Mouse (Mus musculus) MEL (cell line): ENCODE measurements around the gene Dusp11.

ENCODE experiments used
- CTCF ChIP-seq, 3 experiments: IDR thresholded peaks in 2 of 3; conservative IDR thresholded peaks in 1 of 3; 2 replicates each; pipeline ENCODE4 v1.5.1; 2011 to 2012; ENCODE audit warnings: low read length in 3 of 3, low read depth in 2 of 3, mild to moderate bottlenecking in 2 of 3, improper control_type of control experiment in 1 of 3, inconsistent platforms in 1 of 3, mixed read lengths in 1 of 3, moderate library complexity in 1 of 3; ENCODE audit not compliant: control insufficient read depth in 1 of 3, insufficient read depth in 1 of 3, poor library complexity in 1 of 3, severe bottlenecking in 1 of 3
- EP300 ChIP-seq, 2 experiments: IDR thresholded peaks; 2 replicates each; pipeline ENCODE4 v1.6.1; 2011; ENCODE audit warnings: improper control_type of control experiment in 2 of 2, low read length in 2 of 2, low read depth in 1 of 2, mild to moderate bottlenecking in 1 of 2
- JUND ChIP-seq: IDR thresholded peaks from 2 replicates; pipeline ENCODE4 v1.6.1; 2011; ENCODE audit warnings: low read depth, mild to moderate bottlenecking, improper control_type of control experiment, low read length
- KAT2A ChIP-seq: conservative IDR thresholded peaks from 2 replicates; pipeline ENCODE4 v1.6.1; 2012; ENCODE audit warnings: low read depth, low read length, improper control_type of control experiment, inconsistent platforms
- MAZ ChIP-seq: IDR thresholded peaks from 2 replicates; pipeline ENCODE4 v1.6.1; 2012; ENCODE audit warnings: low read depth, mild to moderate bottlenecking, inconsistent platforms, low read length, improper control_type of control experiment
- MEF2A ChIP-seq: IDR thresholded peaks from 2 replicates; pipeline ENCODE4 v1.6.1; 2014; ENCODE audit warnings: low read depth, mild to moderate bottlenecking, inconsistent platforms, low read length, improper control_type of control experiment; ENCODE audit not compliant: poor library complexity, insufficient replicate concordance, severe bottlenecking; ENCODE audit errors: extremely low read depth
- POLR2A ChIP-seq, 2 experiments: IDR thresholded peaks; 2 replicates each; pipeline ENCODE4 v1.6.1; 2011 to 2012; ENCODE audit warnings: low read length in 2 of 2, mild to moderate bottlenecking in 2 of 2, control low read depth in 1 of 2, improper control_type of control experiment in 1 of 2, low read depth in 1 of 2, moderate library complexity in 1 of 2; ENCODE audit not compliant: control insufficient read depth in 1 of 2, insufficient read depth in 1 of 2, poor library complexity in 1 of 2
- TBP ChIP-seq: IDR thresholded peaks from 2 replicates; pipeline ENCODE4 v1.8.0; 2011; ENCODE audit warnings: low read depth, low read length, improper control_type of control experiment
- UBTF ChIP-seq: IDR thresholded peaks from 2 replicates; pipeline ENCODE4 v1.6.1; 2012; ENCODE audit warnings: low read depth, mild to moderate bottlenecking, inconsistent platforms, low read length, improper control_type of control experiment, moderate library complexity, borderline replicate concordance; ENCODE audit not compliant: insufficient read depth
- ZNF384 ChIP-seq: IDR thresholded peaks from 2 replicates; pipeline ENCODE4 v1.6.1; 2012; ENCODE audit warnings: low read depth, mild to moderate bottlenecking, inconsistent platforms, low read length, improper control_type of control experiment

DNA sequence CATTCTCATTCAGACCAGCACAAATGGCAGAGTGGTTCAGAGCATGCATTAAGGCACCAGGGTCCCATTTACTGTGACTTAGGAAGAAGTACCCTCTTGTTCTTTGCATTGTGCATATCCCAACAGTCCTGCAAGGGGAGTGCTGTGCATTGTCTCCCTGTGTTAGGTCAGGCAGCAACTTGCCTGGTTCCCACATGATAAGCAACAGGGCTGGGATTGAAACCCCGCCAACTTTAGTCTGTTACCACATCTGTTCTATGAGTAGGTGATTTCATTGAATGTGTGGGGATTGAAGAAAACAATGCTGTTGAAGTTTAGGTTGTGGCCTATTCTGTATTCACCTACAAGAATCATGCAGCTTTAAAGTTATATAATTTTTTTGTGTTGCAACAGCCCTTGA lies 34.8 kb downstream of the Dusp11 start:
- TF ChIP-seq CTCF (IDR thresholded peaks at IDR 0.05 in 2 of 3, conservative IDR thresholded peaks at IDR 0.05 in 1 of 3; ENCODE audit: control insufficient read depth in 1 of 3, insufficient read depth in 1 of 3, low read depth in 2 of 3, low read length in 3 of 3, poor library complexity in 1 of 3, severe bottlenecking in 1 of 3) (no peak), EP300 (IDR thresholded peaks at IDR 0.05; ENCODE audit: low read depth in 1 of 2, low read length in 2 of 2) (peak; percentile 34 to 60; a peak in 3 of 4 replicates), KAT2A (no peak), POLR2A (IDR thresholded peaks at IDR 0.05; ENCODE audit: control insufficient read depth in 1 of 2, insufficient read depth in 1 of 2, low read depth in 1 of 2, low read length in 2 of 2, poor library complexity in 1 of 2) (no peak), JUND (no peak), ZNF384 (no peak), MAZ (no peak), MEF2A (no peak), UBTF (no peak), TBP (0 out of 2 replicates have a peak, but pooled peaks have one; percentile 36)
